Mouse (Mus musculus) testis, postnatal 14 days (tissue): ENCODE results near the gene 1110008P14Rik.

Experiments
- DNase-seq: peaks from one replicate; pipeline ENCODE4 v3.0.0; 2021; ENCODE audit warnings: low spot score

1110008P14Rik gene

GRCm38 (mm10) chr2:32381775-32382223, at the start of gene 1110008P14Rik:
Gene 1110008P14Rik (minus strand): TSS chr2:32381938.
- peak; percentile 92 for DNase-seq

- DNase-seq = peak; percentile 68
These were observed 49.3 kb upstream of the 1110008P14Rik start for GRCm38 (mm10) chr2:32430701-32431676.

GRCm38 (mm10) chr2:32429215-32429891, 47.6 kb upstream of the 1110008P14Rik start:
- no peak for DNase-seq

GRCm38 (mm10) chr2:32428262-32428722, 46.6 kb upstream of the 1110008P14Rik start:
- no peak for DNase-seq

- DNase-seq = no peak
These were observed 46.0 kb upstream of the 1110008P14Rik start for GRCm38 (mm10) chr2:32427720-32428119.

- no peak for DNase-seq
These were observed 44.4 kb upstream of the 1110008P14Rik start for GRCm38 (mm10) chr2:32426141-32426540.

- DNase-seq = no peak
These were observed 43.8 kb upstream of the 1110008P14Rik start for GRCm38 (mm10) chr2:32425568-32425967.

- no peak for DNase-seq
These were observed 43.1 kb upstream of the 1110008P14Rik start for GRCm38 (mm10) chr2:32424796-32425195.

GRCm38 (mm10) chr2:32423481-32424331, 42.0 kb upstream of the 1110008P14Rik start:
- DNase-seq = peak; percentile 58

GRCm38 (mm10) chr2:32421851-32422251, 40.1 kb upstream of the 1110008P14Rik start:
- DNase-seq = no peak

- no peak for DNase-seq
These were observed 38.9 kb upstream of the 1110008P14Rik start for GRCm38 (mm10) chr2:32420647-32421046.

GRCm38 (mm10) chr2:32420066-32420608, 38.4 kb upstream of the 1110008P14Rik start:
- DNase-seq = no peak

GRCm38 (mm10) chr2:32419359-32419758, 37.6 kb upstream of the 1110008P14Rik start:
- DNase-seq = peak; percentile 50

- no peak for DNase-seq
These were observed 36.9 kb upstream of the 1110008P14Rik start for GRCm38 (mm10) chr2:32418430-32419151.

GRCm38 (mm10) chr2:32417486-32417885, 35.7 kb upstream of the 1110008P14Rik start:
- DNase-seq = no peak

GRCm38 (mm10) chr2:32416556-32416955, 34.8 kb upstream of the 1110008P14Rik start:
- no peak for DNase-seq

GRCm38 (mm10) chr2:32415801-32416200, 34.1 kb upstream of the 1110008P14Rik start:
- no peak for DNase-seq

GRCm38 (mm10) chr2:32413936-32414335, 32.2 kb upstream of the 1110008P14Rik start:
- no peak for DNase-seq

GRCm38 (mm10) chr2:32412742-32413531, 31.2 kb upstream of the 1110008P14Rik start:
- DNase-seq = no peak

- DNase-seq = no peak
These were observed 29.7 kb upstream of the 1110008P14Rik start for GRCm38 (mm10) chr2:32411407-32411806.
